Mouse (Mus musculus) embryonic fibroblast, embryonic 13.5 days (primary cell): ENCODE measurements around the gene Ndufv1.

ENCODE experiments used
- CTCF ChIP-seq: IDR thresholded peaks from 2 replicates; pipeline ENCODE4 v1.5.1; 2011; ENCODE audit warnings: mild to moderate bottlenecking, control low read depth, low read length, moderate library complexity, borderline replicate concordance; ENCODE audit not compliant: insufficient read depth
- POLR2A ChIP-seq: IDR thresholded peaks from 2 replicates; pipeline ENCODE4 v1.6.1; 2011; ENCODE audit warnings: low read depth, mild to moderate bottlenecking, control low read depth, low read length, moderate library complexity

DNA sequence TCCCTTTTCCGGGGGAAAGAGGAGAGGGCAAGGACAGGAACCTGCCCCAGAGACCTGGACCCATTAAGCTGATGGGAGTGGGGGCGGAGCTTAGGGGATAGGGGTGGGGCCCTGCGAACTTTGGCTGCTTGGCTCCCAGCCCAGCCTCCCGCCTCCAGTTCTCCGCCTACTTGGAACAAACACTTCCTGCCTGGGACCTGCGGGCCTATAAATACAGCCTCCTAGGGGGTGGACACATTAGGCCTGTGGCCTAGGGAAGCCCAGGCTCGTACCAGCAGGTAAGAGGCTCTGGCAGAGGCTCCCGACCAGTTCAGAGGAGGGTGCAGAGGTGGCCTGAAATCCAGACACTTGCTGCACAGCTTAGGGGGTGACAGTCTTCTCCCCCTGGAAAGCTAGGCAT is 26.3 kb downstream of the Ndufv1 start, which contains the start of gene Acy3:
- TF ChIP-seq POLR2A, result peak; percentile 75
- no peak for TF ChIP-seq CTCF
